Mouse (Mus musculus): Measurements from ENCODE around the gene Olfr9. TPM values are rescaled to one million over a fixed set of nuclear protein-coding genes. Genes with fewer than 3 reads are reported as not detected.

Olfr9 gene
- total and polyA plus RNA-seq, 3 experiments, result not detected

DNA sequence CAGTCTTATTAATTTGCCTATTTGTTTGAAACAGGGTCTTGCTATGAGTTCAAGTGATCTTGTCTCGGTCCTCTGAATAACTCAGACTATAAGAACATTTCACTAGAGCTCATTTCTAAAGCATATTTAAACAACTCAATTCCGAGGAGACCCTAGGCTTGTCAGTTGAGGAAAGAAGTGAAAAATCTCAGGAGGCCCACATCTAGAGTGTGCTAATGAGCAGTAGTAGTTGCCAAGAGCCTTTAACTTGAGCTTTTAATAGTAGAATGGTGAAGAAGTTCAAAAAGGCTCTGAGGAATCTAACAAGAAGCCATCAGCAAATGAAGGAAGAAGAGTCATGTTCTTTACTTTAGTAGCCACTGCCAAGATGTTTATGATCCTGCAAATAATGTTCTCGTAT is 50.6 kb downstream of the Olfr9 start, which contains the start of gene Olfr764-ps1:
Gene Olfr764-ps1, minus strand, starts transcription at position 101 of the 400 bp plus-strand sequence.
- no peaks in the 10 kb centered on the region for H3K79me2 ChIP-seq (replicated peaks; ENCODE audit: control insufficient read depth, extremely low read depth, insufficient read depth, poor library complexity, severe bottlenecking)
- dilution Hi-C loops (cut with MboI; ENCODE audit: extremely low pct_ligation_motif_present, extremely low pct_unique_long_range_greater_than_20kb, low sequenced_read_pairs) (no loop called here), in situ Hi-C loops (cut with MboI; ENCODE audit: low pct_ligation_motif_present, low pct_unique_long_range_greater_than_20kb, low sequenced_read_pairs) (no loop called here)
- no peaks in the 10 kb centered on the region for H3K27me3 ChIP-seq (replicated peaks)
- H3K4me1 ChIP-seq (ENCODE audit: control insufficient read depth in 1 of 2, insufficient read depth in 2 of 2), result no peaks in the 10 kb centered on the region
- H3K4me2 ChIP-seq (ENCODE audit: insufficient read depth, low read depth, poor library complexity, severe bottlenecking), result no peak within 1 kb of the TSS
- H3K9me3 ChIP-seq (replicated peaks; ENCODE audit: low read length), result no peaks in the 10 kb centered on the region
- H3K9ac ChIP-seq (ENCODE audit: insufficient read depth, low read depth), result no peak within 1 kb of the TSS
- H3K36me3 ChIP-seq (replicated peaks in 1 of 2; ENCODE audit: control insufficient read depth in 1 of 2, insufficient read depth in 1 of 2, low read length in 1 of 2), result no peaks in the 10 kb centered on the region
- no peak within 1 kb of the TSS for H3K4me3 ChIP-seq (replicated peaks in 1 of 3; ENCODE audit: low read depth in 2 of 3, low read length in 2 of 3, poor library complexity in 1 of 3)
- no peak for DNase-seq (ENCODE audit: extremely low read depth)
- no peak within 1 kb of the TSS for H3K27ac ChIP-seq (ENCODE audit: insufficient read depth, low read depth)
- TF ChIP-seq ETS1 (conservative IDR thresholded peaks at IDR 0.05; ENCODE audit: low read depth, low read length) (no peak), JUN (IDR thresholded peaks at IDR 0.05; ENCODE audit: insufficient read depth, low read depth, low read length) (no peak)

Other genes with a start within 250 kb of the Olfr9 start
Only the 20 nearest of the 25 such genes appear.
- gene Dnajc14, start 185.4 kb upstream of the Olfr9 start, total RNA-seq (2012; rRNA removed), result 33.4 and 33.7 TPM in 2 replicates
- 24.8 and 25.3 TPM in 2 replicates for gene Dnajc14, start 185.4 kb upstream of the Olfr9 start, total RNA-seq (2014; rRNA removed)
- 32.6 and 32.8 TPM in 2 replicates for gene Dnajc14, start 185.4 kb upstream of the Olfr9 start, polyA plus RNA-seq (2012; ENCODE audit: insufficient read length, low read depth)
- gene Tmem198b, start 185.1 kb upstream of the Olfr9 start, total RNA-seq (2012; rRNA removed), result 1.2 and 2.0 TPM in 2 replicates
- gene Tmem198b, start 185.1 kb upstream of the Olfr9 start, total RNA-seq (2014; rRNA removed), result 2.0 and 2.6 TPM in 2 replicates
- gene Tmem198b, start 185.1 kb upstream of the Olfr9 start, polyA plus RNA-seq (2012; ENCODE audit: insufficient read length, low read depth), result 4.5 and 4.7 TPM in 2 replicates
- gene Sarnp, start 172.1 kb upstream of the Olfr9 start, total RNA-seq (2012; rRNA removed), result 75.4 and 94.6 TPM in 2 replicates
- gene Sarnp, start 172.1 kb upstream of the Olfr9 start, total RNA-seq (2014; rRNA removed), result 170 and 198 TPM in 2 replicates
- 201 and 283 TPM in 2 replicates for gene Sarnp, start 172.1 kb upstream of the Olfr9 start, polyA plus RNA-seq (2012; ENCODE audit: insufficient read length, low read depth)
- 56.1 and 73.7 TPM in 2 replicates for gene Ormdl2, start 167.8 kb upstream of the Olfr9 start, total RNA-seq (2012; rRNA removed)
- gene Ormdl2, start 167.8 kb upstream of the Olfr9 start, total RNA-seq (2014; rRNA removed), result 116 and 123 TPM in 2 replicates
- gene Ormdl2, start 167.8 kb upstream of the Olfr9 start, polyA plus RNA-seq (2012; ENCODE audit: insufficient read length, low read depth), result 52.1 and 65.8 TPM in 2 replicates
- 4.5 and 5.4 TPM in 2 replicates for gene Gdf11, start 97.7 kb upstream of the Olfr9 start, total RNA-seq (2012; rRNA removed)
- 3.4 and 4.3 TPM in 2 replicates for gene Gdf11, start 97.7 kb upstream of the Olfr9 start, total RNA-seq (2014; rRNA removed)
- 7.3 and 7.4 TPM in 2 replicates for gene Gdf11, start 97.7 kb upstream of the Olfr9 start, polyA plus RNA-seq (2012; ENCODE audit: insufficient read length, low read depth)
- gene Cd63, start 88.4 kb upstream of the Olfr9 start, total RNA-seq (2012; rRNA removed), result 0.34 TPM in 1 of 2 replicates, not detected in the other
- gene Cd63, start 88.4 kb upstream of the Olfr9 start, total RNA-seq (2014; rRNA removed), result not detected in 2 replicates
- gene Cd63, start 88.4 kb upstream of the Olfr9 start, polyA plus RNA-seq (2012; ENCODE audit: insufficient read length, low read depth), result 0.55 TPM in 1 of 2 replicates, not detected in the other
- 2.6 and 4.3 TPM in 2 replicates for gene Rdh5, start 66.5 kb upstream of the Olfr9 start, total RNA-seq (2012; rRNA removed)
- 3.8 and 5.2 TPM in 2 replicates for gene Rdh5, start 66.5 kb upstream of the Olfr9 start, total RNA-seq (2014; rRNA removed)
- 4.6 and 6.2 TPM in 2 replicates for gene Rdh5, start 66.5 kb upstream of the Olfr9 start, polyA plus RNA-seq (2012; ENCODE audit: insufficient read length, low read depth)
- 67.8 and 74.4 TPM in 2 replicates for gene Bloc1s1, start 65.4 kb upstream of the Olfr9 start, total RNA-seq (2012; rRNA removed)
- gene Bloc1s1, start 65.4 kb upstream of the Olfr9 start, total RNA-seq (2014; rRNA removed), result 33.6 and 34.1 TPM in 2 replicates
- gene Bloc1s1, start 65.4 kb upstream of the Olfr9 start, polyA plus RNA-seq (2012; ENCODE audit: insufficient read length, low read depth), result 37.1 and 46.9 TPM in 2 replicates
- gene Itga7, start 55.6 kb upstream of the Olfr9 start, total RNA-seq (2012; rRNA removed), result 0.34 and 0.64 TPM in 2 replicates
- gene Itga7, start 55.6 kb upstream of the Olfr9 start, total RNA-seq (2014; rRNA removed), result 0.14 and 0.55 TPM in 2 replicates
- gene Itga7, start 55.6 kb upstream of the Olfr9 start, polyA plus RNA-seq (2012; ENCODE audit: insufficient read length, low read depth), result 0.63 and 0.74 TPM in 2 replicates
- not detected in 2 replicates for gene Mettl7b, start 28.4 kb upstream of the Olfr9 start, total RNA-seq (2012; rRNA removed)
- gene Mettl7b, start 28.4 kb upstream of the Olfr9 start, total RNA-seq (2014; rRNA removed), result not detected in 2 replicates
- gene Mettl7b, start 28.4 kb upstream of the Olfr9 start, polyA plus RNA-seq (2012; ENCODE audit: insufficient read length, low read depth), result not detected in 2 replicates
- gene Olfr763, start 21.4 kb downstream of the Olfr9 start, total RNA-seq (2012; rRNA removed), result not detected in 2 replicates
- gene Olfr763, start 21.4 kb downstream of the Olfr9 start, total RNA-seq (2014; rRNA removed), result not detected in 2 replicates
- gene Olfr763, start 21.4 kb downstream of the Olfr9 start, polyA plus RNA-seq (2012; ENCODE audit: insufficient read length, low read depth), result not detected in 2 replicates
- not detected in 2 replicates for gene Olfr764-ps1, start 50.5 kb downstream of the Olfr9 start, total RNA-seq (2012; rRNA removed)
- gene Olfr764-ps1, start 50.5 kb downstream of the Olfr9 start, total RNA-seq (2014; rRNA removed), result not detected in 2 replicates
- not detected in 2 replicates for gene Olfr764-ps1, start 50.5 kb downstream of the Olfr9 start, polyA plus RNA-seq (2012; ENCODE audit: insufficient read length, low read depth)
- not detected in 2 replicates for gene Olfr765, start 60.6 kb downstream of the Olfr9 start, total RNA-seq (2012; rRNA removed)
- gene Olfr765, start 60.6 kb downstream of the Olfr9 start, total RNA-seq (2014; rRNA removed), result not detected in 2 replicates
- gene Olfr765, start 60.6 kb downstream of the Olfr9 start, polyA plus RNA-seq (2012; ENCODE audit: insufficient read length, low read depth), result not detected in 2 replicates
- not detected in 2 replicates for gene Olfr766-ps1, start 79.5 kb downstream of the Olfr9 start, total RNA-seq (2012; rRNA removed)
- not detected in 2 replicates for gene Olfr766-ps1, start 79.5 kb downstream of the Olfr9 start, total RNA-seq (2014; rRNA removed)
- not detected in 2 replicates for gene Olfr766-ps1, start 79.5 kb downstream of the Olfr9 start, polyA plus RNA-seq (2012; ENCODE audit: insufficient read length, low read depth)
- gene Olfr767, start 93.5 kb downstream of the Olfr9 start, total RNA-seq (2012; rRNA removed), result not detected in 2 replicates
- not detected in 2 replicates for gene Olfr767, start 93.5 kb downstream of the Olfr9 start, total RNA-seq (2014; rRNA removed)
- gene Olfr767, start 93.5 kb downstream of the Olfr9 start, polyA plus RNA-seq (2012; ENCODE audit: insufficient read length, low read depth), result not detected in 2 replicates
- gene Olfr768, start 109.9 kb downstream of the Olfr9 start, total RNA-seq (2012; rRNA removed), result not detected in 2 replicates
- gene Olfr768, start 109.9 kb downstream of the Olfr9 start, total RNA-seq (2014; rRNA removed), result not detected in 2 replicates
- not detected in 2 replicates for gene Olfr768, start 109.9 kb downstream of the Olfr9 start, polyA plus RNA-seq (2012; ENCODE audit: insufficient read length, low read depth)
- gene Olfr769, start 128.4 kb downstream of the Olfr9 start, total RNA-seq (2012; rRNA removed), result not detected in 2 replicates
- not detected in 2 replicates for gene Olfr769, start 128.4 kb downstream of the Olfr9 start, total RNA-seq (2014; rRNA removed)
- not detected in 2 replicates for gene Olfr769, start 128.4 kb downstream of the Olfr9 start, polyA plus RNA-seq (2012; ENCODE audit: insufficient read length, low read depth)
- not detected in 2 replicates for gene Olfr770, start 149.6 kb downstream of the Olfr9 start, total RNA-seq (2012; rRNA removed)
- gene Olfr770, start 149.6 kb downstream of the Olfr9 start, total RNA-seq (2014; rRNA removed), result not detected in 2 replicates
- not detected in 2 replicates for gene Olfr770, start 149.6 kb downstream of the Olfr9 start, polyA plus RNA-seq (2012; ENCODE audit: insufficient read length, low read depth)
- gene Olfr771, start 175.3 kb downstream of the Olfr9 start, total RNA-seq (2012; rRNA removed), result not detected in 2 replicates
- gene Olfr771, start 175.3 kb downstream of the Olfr9 start, total RNA-seq (2014; rRNA removed), result not detected in 2 replicates
- not detected in 2 replicates for gene Olfr771, start 175.3 kb downstream of the Olfr9 start, polyA plus RNA-seq (2012; ENCODE audit: insufficient read length, low read depth)
- not detected in 2 replicates for gene Olfr772, start 188.5 kb downstream of the Olfr9 start, total RNA-seq (2012; rRNA removed)
- not detected in 2 replicates for gene Olfr772, start 188.5 kb downstream of the Olfr9 start, total RNA-seq (2014; rRNA removed)
- not detected in 2 replicates for gene Olfr772, start 188.5 kb downstream of the Olfr9 start, polyA plus RNA-seq (2012; ENCODE audit: insufficient read length, low read depth)

Data from CH12.LX (cell line).